Mouse (Mus musculus) ES-CJ7 (cell line): ENCODE data around the gene Extl1.
A peak's percentile ranks its signal among the peaks of the same experiment; 100 is the strongest.

Experiments used
- DNase-seq: peaks from one replicate; pipeline ENCODE4 v3.0.0; 2011; ENCODE audit warnings: low read depth, low spot score

The Extl1 gene

DNA sequence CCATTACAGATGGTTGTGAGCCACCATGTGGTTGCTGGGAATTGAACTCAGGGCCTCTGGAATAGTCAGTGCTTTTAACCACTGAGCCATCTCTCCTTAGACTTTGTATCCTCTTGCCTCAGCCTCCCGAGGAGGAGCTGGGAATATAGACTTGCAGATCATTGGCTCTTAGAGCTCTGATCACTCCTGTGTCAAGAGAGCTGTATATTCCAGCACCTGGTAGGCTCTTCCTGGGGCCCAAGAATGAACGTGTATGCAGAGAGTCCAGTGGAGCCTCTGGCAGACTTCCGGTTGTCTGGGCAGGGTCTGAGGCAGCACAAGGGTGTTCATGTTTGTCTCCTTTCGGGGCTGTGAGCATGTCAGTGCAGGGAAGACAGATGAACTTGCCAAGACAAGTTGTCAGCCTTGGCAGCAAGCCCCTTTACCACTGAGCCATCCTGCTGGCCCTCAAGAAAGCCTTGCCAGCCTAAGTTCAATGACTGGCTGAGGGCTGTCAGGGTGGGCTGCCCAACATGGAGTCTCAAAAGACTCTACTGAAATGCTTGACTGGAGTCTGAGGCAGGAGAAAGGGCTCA is 69.5 kb downstream of the Extl1 start:
- DNase-seq: peak; percentile 56

DNA sequence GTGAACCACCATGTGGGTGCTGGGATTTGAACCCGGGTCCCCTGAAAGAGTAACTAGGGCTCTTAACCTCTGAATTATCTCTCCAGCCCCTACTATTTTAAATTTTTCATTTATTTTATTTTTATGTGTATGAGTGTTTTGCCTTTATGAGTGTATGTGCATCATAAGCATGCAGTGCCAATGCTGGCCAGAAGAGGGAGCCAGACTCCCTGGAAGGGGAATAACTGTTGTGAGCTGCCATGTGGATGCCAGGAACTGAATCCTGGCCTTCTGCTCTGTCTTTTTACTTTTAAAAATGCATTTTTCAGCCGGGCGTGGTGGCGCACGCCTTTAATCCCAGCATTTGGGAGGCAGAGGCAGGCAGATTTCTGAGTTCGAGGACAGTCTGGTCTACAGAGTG is 70.7 kb downstream of the Extl1 start:
- peak; percentile 76 for DNase-seq

DNA sequence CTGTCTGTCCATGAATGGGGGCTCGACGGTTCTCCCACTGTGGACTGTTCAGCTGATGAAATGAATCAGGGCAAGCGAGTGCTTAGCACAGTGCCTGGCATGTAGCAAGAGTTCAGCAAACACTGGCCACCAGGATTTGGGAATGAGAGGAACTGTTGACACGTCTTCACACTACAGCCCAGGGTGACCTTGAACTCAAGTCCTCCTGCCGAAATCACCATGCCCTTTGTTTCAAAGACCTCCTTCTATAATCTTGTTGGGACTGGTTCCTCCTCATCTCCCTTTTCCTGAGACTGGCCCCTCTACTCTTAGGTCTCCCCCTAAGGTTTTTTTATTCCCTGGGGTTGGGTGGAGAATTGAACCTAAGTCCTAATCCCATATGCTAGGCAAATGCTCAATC is 71.3 kb downstream of the Extl1 start:
- DNase-seq: peak; percentile 57

DNA sequence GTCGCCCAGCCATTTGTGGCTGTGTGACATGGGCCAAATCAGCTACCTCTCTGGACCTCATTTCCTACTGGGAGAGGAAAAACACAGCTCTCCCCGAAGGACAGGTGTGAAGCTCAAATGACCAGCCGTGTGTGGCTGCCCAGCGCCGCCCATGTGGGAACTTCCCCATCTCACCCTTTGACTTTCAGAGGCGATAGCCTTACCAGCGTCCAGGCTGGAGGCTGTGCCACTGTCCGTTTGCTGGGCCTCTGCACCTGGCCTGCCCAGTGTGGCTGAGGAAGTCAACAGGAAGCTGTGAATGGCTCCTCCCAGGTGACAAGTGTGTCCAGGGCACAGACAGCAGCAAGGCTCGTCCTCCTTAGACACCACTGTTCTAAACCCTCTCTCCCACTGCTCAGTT is 71.9 kb downstream of the Extl1 start:
- DNase-seq: no peak

DNA sequence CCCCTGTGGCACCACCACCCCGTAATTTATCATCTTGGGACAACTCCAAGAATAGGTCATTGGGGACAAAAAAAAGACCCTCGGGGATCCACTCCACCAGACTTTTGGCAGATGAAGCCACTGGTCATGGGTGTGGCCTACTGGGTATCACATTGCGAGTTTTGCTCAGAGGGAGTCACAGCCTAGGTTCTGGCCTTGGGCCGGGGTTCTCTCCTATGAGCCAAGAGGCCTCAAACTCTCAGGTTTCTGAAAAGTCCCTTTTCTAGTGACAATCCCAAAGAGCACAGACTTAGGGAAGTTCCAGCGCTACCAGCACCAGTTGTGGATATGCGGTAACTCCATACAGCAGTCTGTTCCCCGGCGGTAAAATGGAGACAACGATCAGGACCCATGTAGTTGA is 73.0 kb downstream of the Extl1 start:
- no peak for DNase-seq

DNA sequence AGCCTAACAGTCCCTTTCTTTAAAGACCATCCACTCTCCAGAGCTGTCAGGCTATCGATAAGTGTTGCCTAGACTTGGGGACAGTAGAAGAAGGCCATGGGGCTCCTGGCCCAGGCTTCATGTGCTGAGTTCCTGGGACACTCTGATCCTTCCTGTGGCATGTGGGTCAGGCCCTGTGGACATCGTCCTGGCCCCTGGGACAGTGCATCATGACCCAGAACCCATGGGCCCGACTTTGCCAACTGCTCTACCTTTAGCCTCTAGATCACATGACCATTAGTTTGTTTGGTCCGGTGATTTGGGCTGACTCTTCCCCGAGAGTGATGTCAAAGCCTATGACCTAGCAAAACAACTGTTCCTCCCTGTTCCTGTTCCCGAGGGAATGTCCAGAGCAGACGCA is 73.5 kb downstream of the Extl1 start:
- DNase-seq: no peak

DNA sequence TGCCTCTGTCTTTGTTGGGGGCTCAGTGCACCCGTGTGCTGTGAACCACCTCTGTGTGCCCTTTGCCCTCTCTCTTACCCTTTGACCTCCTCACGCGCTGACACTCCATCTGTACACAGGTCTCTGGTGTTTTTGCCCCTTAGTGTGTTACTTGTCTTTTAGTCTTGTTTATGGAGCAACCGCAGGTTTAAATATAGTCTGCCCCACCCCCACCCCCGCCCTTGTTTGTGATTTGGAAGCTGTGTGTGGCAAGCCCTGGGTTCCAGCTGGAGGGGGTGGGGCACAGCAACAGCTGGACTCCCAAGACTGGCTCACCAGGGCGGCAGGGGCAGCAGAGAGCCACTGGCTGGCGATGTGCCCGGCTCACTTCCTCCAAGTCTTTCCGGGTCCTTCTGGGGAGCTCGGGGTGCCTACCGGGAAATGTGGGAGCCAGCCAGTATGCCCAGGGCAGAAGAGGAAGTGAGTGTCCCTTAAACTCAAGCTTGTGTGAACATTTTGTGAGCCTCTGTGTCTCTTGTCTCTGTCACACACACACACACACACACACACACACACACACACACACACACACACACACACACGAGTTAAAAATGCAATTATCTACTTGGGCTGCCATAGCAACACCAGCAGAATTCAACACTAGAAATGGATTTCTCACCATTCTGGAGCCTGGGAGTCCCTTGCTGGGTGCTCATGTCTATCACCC is 76.1 kb downstream of the Extl1 start:
- no peak for DNase-seq

DNA sequence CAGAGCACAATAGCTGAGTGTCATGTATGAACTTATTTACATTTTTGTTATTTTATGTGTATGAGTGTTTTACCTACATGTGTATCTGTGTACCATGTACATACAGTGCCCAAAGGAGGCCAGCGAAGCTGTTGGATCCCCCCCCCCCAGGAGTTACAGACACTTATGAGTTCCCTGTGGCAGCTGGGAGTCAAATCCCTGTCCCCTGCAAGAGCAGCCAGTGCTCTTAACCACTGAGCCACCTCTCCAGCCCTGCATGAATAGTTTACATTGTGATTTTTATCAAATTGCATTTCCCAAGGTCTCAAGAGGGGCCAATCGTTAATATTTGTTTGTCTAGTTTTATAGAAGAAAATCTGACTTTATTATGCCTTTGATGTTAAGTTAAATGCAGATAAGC is 76.7 kb downstream of the Extl1 start:
- no peak for DNase-seq
